Mouse (Mus musculus) heart, postnatal 0 days (tissue): ENCODE measurements around the gene Cdrt4. TPM values are rescaled to one million over a fixed set of nuclear protein-coding genes. Genes with fewer than 3 reads are reported as not detected.

Experiments used
- ATAC-seq: fragments of 200-750 bp; cut with Nextera tagmentation; 2 replicates; pipeline ENCODE4 v1.8.0; 2017; ENCODE audit warnings: low read depth, moderate number of reproducible peaks, moderate library complexity; ENCODE audit not compliant: insufficient read depth
- DNase-seq: peaks from one replicate; pipeline ENCODE4 v3.0.0-alpha.2; 2016; ENCODE audit warnings: low spot score
- H3K27ac ChIP-seq: fragments of 300-500 bp; sonication (generic); 2 replicates; pipeline ENCODE4 v1.5.1; 2014; ENCODE audit warnings: low read depth, mild to moderate bottlenecking
- H3K27me3 ChIP-seq: fragments of 300-500 bp; sonication (generic); 2 replicates; pipeline ENCODE4 v1.6.1; 2014; ENCODE audit warnings: low read length, mixed read lengths; ENCODE audit not compliant: control insufficient read depth, insufficient read depth
- H3K36me3 ChIP-seq: fragments of 300-500 bp; sonication (generic); replicated peaks from 2 replicates; pipeline ENCODE4 v1.6.1; 2014; ENCODE audit warnings: low read length, mixed read lengths; ENCODE audit not compliant: control insufficient read depth, insufficient read depth
- H3K4me1 ChIP-seq: fragments of 300-500 bp; sonication (generic); 2 replicates; pipeline ENCODE4 v1.6.1; 2014; ENCODE audit warnings: antibody characterized with exemption; ENCODE audit not compliant: control insufficient read depth, insufficient read depth
- H3K4me2 ChIP-seq: fragments of 300-500 bp; sonication (generic); 2 replicates; pipeline ENCODE4 v1.6.1; 2014; ENCODE audit warnings: low read depth, mild to moderate bottlenecking, low read length, moderate library complexity
- H3K4me3 ChIP-seq: fragments of 300-500 bp; sonication (generic); 2 replicates; pipeline ENCODE4 v1.5.1; 2014; ENCODE audit warnings: low read depth, low read length
- H3K9ac ChIP-seq: fragments of 300-500 bp; sonication (generic); replicated peaks from 2 replicates; pipeline ENCODE4 v1.6.1; 2014; ENCODE audit warnings: low read depth, low read length, mixed read lengths
- H3K9me3 ChIP-seq: fragments of 300-500 bp; sonication (generic); replicated peaks from 2 replicates; pipeline ENCODE4 v1.6.1; 2016; ENCODE audit warnings: low read length; ENCODE audit not compliant: control insufficient read depth
- CTCF ChIP-seq: IDR thresholded peaks from 2 replicates; pipeline ENCODE4 v1.5.1; 2016; ENCODE audit warnings: antibody characterized with exemption, control low read depth, low read depth
- EP300 ChIP-seq: IDR thresholded peaks from 2 replicates; pipeline ENCODE4 v1.6.1; 2016; ENCODE audit warnings: antibody characterized with exemption, low read depth
- WGBS: fragments of 180-500 bp; shearing (Covaris S2); extraction: QIAGEN DNeasy Blood & Tissue Kit; methylation state at CpG from one replicate; pipeline ENCODE4 v1.1.7; 2014; 5-methylcytosine and 5-hydroxymethylcytosine counted together
- polyA plus RNA-seq: library from polyadenylated mRNA; unstranded; fragments of >200 nt; fragmentation: Nextera tagmentation; extraction: Ambion mirVana; gene quantifications from 2 replicates; pipeline ENCODE4 v1.2.1, GENCODE M21; 2015
- total RNA-seq: library from RNA; depleted of rRNA; stranded (reverse); fragments of >200 nt; gene quantifications from 2 replicates; pipeline ENCODE4 v1.2.3, GENCODE M21; 2014; ENCODE audit warnings: low replicate concordance; rRNA removed

Gene Cdrt4
- total RNA-seq (not detected in 2 replicates), polyA plus RNA-seq (0.16 TPM in 1 of 2 replicates, not detected in the other)

DNA sequence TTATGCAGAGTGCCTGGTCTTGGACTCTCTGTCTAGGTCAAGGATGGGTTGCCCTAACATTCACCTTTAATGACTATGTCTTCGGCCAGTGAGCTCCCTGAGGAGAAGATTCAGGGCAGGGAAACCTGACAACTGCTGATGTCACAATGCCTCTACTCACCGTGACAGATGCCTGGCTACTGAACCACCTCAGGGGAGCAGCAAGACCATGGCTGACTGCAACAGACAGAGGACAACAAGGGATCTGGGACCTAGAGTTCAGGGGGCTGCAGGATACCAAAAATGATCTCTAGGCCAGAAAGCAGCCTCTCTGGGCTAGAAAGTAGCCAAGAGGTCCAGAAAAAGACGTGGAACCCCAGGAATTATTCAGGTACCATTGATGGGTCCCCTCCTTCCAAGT, at the start of gene Cdrt4:
Gene Cdrt4, plus strand, starts transcription at position 182 of the 400 bp plus-strand sequence.
- ATAC-seq = no peak
- Histone ChIP-seq H3K27me3 (no peaks in the 10 kb centered on the region), H3K36me3 (no peaks in the 10 kb centered on the region), H3K9me3 (0 out of 2 replicates have a peak, but pooled peaks cover 9% of the 10 kb centered on the region), H3K4me3 (no peak within 1 kb of the TSS), H3K9ac (no peak within 1 kb of the TSS), H3K4me1 (no peaks in the 10 kb centered on the region), H3K27ac (no peak within 1 kb of the TSS), H3K4me2 (no peak within 1 kb of the TSS)
- 71% methylated on average over 3 of the region's 3 CpGs for WGBS
- no peak for DNase-seq
- TF ChIP-seq EP300 = no peak
- no peak for TF ChIP-seq CTCF

DNA sequence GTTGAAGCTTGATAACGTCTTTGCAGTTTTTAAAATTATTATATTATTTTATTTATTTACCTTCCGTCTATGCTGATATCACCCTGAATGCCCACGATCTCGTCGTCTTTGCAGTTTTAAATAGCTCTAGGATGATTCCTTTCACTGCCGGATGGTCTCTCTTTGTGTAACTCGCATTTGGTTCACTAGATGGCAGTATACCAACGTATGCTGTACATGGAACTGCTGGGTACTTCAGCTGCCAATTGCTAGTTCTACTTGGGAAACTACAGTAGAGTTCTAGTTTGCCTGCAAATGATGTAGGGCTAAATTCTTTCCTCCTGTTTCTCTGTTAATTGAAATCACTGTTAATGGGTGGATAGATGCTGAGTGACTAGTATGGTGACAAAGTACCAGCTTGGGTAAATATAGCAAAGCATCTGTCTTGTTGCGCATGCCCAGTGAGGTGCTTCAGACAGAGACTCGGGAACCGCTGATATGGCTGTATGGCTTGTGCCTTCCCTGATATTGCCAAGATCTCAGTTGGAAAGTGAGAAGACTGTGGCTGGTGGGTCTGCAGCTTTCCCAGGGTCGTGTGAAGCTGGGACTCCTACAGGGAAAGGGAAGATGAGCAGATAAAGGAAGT, 49.2 kb upstream of the Cdrt4 start:
- H3K4me1 ChIP-seq = no peaks in the 10 kb centered on the region
- peak; percentile 58 for ATAC-seq
- 22% methylated on average over 12 of the region's 12 CpGs for WGBS

DNA sequence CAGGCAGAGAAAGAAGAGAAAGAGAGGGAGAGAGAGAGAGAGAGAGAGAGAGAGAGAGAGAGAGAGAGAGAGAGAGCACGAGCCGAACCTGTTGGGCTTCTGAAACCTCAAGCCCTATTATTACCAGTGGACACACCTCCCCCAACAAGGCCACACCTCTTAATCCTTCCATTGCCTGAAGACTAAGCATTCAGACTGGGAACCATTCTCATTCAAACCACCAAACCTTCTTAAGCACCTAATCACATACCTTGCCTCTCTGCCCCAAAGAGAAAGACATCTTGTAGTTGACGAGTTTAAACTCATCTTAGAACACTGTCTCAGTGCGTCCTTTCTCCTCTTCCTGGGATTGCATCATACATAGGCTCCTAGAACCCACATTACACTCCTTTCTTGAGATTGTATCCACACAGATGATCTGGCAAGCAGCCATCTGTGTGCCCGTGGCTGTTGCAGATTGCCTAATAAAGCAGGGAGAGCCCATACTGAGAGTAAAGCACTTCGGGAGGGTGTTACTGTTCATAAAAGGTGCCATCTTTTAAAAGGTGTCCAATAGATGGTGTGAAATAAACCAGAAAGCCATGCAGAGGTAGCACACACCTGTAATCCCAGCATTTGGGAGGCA, 47.0 kb upstream of the Cdrt4 start:
- no peak for ATAC-seq
- no peak for DNase-seq
- 64% methylated on average over 6 of the region's 6 CpGs for WGBS
- H3K9ac ChIP-seq = no peak overlapping the region
- H3K36me3 ChIP-seq = no peaks in the 10 kb centered on the region
- no peaks in the 10 kb centered on the region for H3K9me3 ChIP-seq
- no peak overlapping the region for H3K27ac ChIP-seq
- TF ChIP-seq EP300 (no peak), CTCF (no peak)
- H3K27me3 ChIP-seq = no peaks in the 10 kb centered on the region
- H3K4me1 ChIP-seq = no peaks in the 10 kb centered on the region
- H3K4me3 ChIP-seq = no peak overlapping the region
- no peak overlapping the region for H3K4me2 ChIP-seq

More for the DNA sequence above, 49.2 kb upstream of the Cdrt4 start:
- Histone ChIP-seq H3K9ac (no peak overlapping the region), H3K36me3 (no peaks in the 10 kb centered on the region), H3K4me3 (no peak overlapping the region), H3K27ac (no peak overlapping the region), H3K4me2 (no peak overlapping the region), H3K27me3 (no peaks in the 10 kb centered on the region), H3K9me3 (no peaks in the 10 kb centered on the region)
- TF ChIP-seq EP300 (no peak), CTCF (peak; percentile 89)
- peak; percentile 85 for DNase-seq

DNA sequence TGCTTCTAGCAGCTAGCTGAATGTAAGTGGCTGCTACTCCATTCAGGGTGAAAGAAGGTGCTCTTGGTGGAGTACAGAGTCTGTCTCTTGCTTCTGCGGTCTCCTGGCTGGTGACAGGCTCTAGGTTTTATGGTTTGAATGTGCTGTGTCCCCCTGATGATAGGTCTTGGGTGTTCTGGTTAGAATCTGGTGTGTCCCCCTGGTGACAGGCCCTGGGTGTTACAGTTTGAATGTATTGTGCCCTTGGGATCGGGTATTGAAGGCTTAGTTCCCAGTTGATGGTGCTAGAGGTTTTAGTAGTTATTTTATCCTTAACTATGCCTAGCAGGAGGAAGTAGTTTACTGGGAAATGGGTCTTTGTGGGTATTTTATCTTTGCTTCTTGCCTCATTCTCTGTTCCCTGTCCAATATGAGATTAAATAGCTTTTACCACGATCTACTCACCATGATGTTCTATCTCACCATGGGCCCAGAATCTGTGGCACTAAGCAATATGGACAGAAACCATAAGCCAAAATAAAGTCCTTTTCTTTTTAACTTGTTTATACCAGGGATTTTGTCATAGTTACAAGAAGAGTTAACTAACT, 41.2 kb upstream of the Cdrt4 start:
- H3K4me2 ChIP-seq = no peak overlapping the region
- no peak for ATAC-seq
- WGBS = 64% methylated on average over 3 of the region's 3 CpGs
- no peak for DNase-seq
- no peaks in the 10 kb centered on the region for H3K27me3 ChIP-seq
- H3K9ac ChIP-seq = no peak overlapping the region
- H3K9me3 ChIP-seq = no peaks in the 10 kb centered on the region
- H3K4me3 ChIP-seq = no peak overlapping the region
- H3K27ac ChIP-seq = no peak overlapping the region
- TF ChIP-seq EP300 = no peak
- peak; percentile 20; the same call in 1 of the 2 replicates for TF ChIP-seq CTCF
- H3K4me1 ChIP-seq = no peaks in the 10 kb centered on the region
- no peaks in the 10 kb centered on the region for H3K36me3 ChIP-seq

DNA sequence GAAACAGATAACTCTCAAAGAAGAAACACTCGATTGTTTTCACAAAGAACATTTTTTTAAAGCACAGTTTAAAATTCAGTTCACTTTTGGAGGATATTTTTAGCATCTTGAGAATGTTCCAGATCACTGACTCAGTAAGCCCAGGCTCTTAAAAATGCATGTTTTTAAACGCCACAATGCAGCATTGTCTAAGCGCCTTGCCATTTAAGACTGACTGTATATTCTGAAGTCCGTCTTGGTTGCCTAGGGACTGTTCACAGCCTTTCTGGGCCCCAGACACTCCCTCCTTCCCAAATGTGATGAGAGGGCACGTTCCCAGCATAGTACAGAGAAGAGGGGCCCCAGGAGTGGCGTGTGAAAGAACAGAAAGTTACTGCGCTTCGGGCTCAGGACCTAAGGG, 39.6 kb upstream of the Cdrt4 start:
- H3K36me3 ChIP-seq = no peaks in the 10 kb centered on the region
- no peaks in the 10 kb centered on the region for H3K27me3 ChIP-seq
- peak overlapping the region; percentile 50 for H3K27ac ChIP-seq
- H3K4me3 ChIP-seq = no peak overlapping the region
- no peaks in the 10 kb centered on the region for H3K4me1 ChIP-seq
- no peak overlapping the region for H3K9ac ChIP-seq
- TF ChIP-seq CTCF = no peak
- TF ChIP-seq EP300 = no peak
- H3K9me3 ChIP-seq = no peaks in the 10 kb centered on the region
- H3K4me2 ChIP-seq = no peak overlapping the region
- peak; percentile 26 for DNase-seq
- peak; percentile 44 for ATAC-seq
- 52% methylated on average over 8 of the region's 8 CpGs for WGBS
